Mouse (Mus musculus) midbrain, postnatal 0 days (tissue): ENCODE data around the gene Rfpl4. TPM values are rescaled to one million over a fixed set of nuclear protein-coding genes. Genes with fewer than 3 reads are reported as not detected.

Experiments
- ATAC-seq: fragments of 200-750 bp; cut with Nextera tagmentation; 2 replicates; pipeline ENCODE4 v1.8.0; 2017; ENCODE audit warnings: moderate number of reproducible peaks, mild to moderate bottlenecking, moderate TSS enrichment, moderate library complexity; ENCODE audit not compliant: low FRiP score
- DNase-seq: peaks from one replicate; pipeline ENCODE4 v3.0.0-alpha.2; 2015; ENCODE audit warnings: low spot score
- H3K27ac ChIP-seq: fragments of 300-500 bp; sonication (generic); 2 replicates; pipeline ENCODE4 v1.5.1; 2014; ENCODE audit warnings: low read depth, mild to moderate bottlenecking, low read length, mixed read lengths
- H3K27me3 ChIP-seq: fragments of 300-500 bp; sonication (generic); 2 replicates; pipeline ENCODE4 v1.6.1; 2014; ENCODE audit warnings: low read length, control low read depth, mixed read lengths; ENCODE audit not compliant: insufficient read depth
- H3K36me3 ChIP-seq: fragments of 300-500 bp; sonication (generic); 2 replicates; pipeline ENCODE4 v1.6.1; 2014; ENCODE audit warnings: low read length, control low read depth, mixed read lengths; ENCODE audit not compliant: insufficient read depth
- H3K4me1 ChIP-seq: fragments of 300-500 bp; sonication (generic); 2 replicates; pipeline ENCODE4 v1.6.1; 2014; ENCODE audit warnings: mild to moderate bottlenecking, control low read depth, antibody characterized with exemption, low read length, mixed read lengths; ENCODE audit not compliant: insufficient read depth
- H3K4me2 ChIP-seq: fragments of 300-500 bp; sonication (generic); 2 replicates; pipeline ENCODE4 v1.6.1; 2014; ENCODE audit warnings: low read depth, mild to moderate bottlenecking, low read length, mixed read lengths; ENCODE audit not compliant: poor library complexity, severe bottlenecking
- H3K4me3 ChIP-seq: fragments of 300-500 bp; sonication (generic); 2 replicates; pipeline ENCODE4 v1.5.1; 2014; ENCODE audit warnings: low read depth, mild to moderate bottlenecking, low read length, moderate library complexity
- H3K9ac ChIP-seq: fragments of 300-500 bp; sonication (generic); replicated peaks from 2 replicates; pipeline ENCODE4 v1.6.1; 2014; ENCODE audit warnings: mild to moderate bottlenecking, low read length, moderate library complexity, mixed read lengths; ENCODE audit not compliant: poor library complexity, severe bottlenecking
- H3K9me3 ChIP-seq: fragments of 300-500 bp; sonication (generic); 2 replicates; pipeline ENCODE4 v1.6.1; 2016; ENCODE audit warnings: low read length, control low read depth
- CTCF ChIP-seq: IDR thresholded peaks from 2 replicates; pipeline ENCODE4 v1.5.1; 2016; ENCODE audit warnings: antibody characterized with exemption, mild to moderate bottlenecking
- WGBS: fragments of 180-500 bp; shearing (Covaris S2); extraction: QIAGEN DNeasy Blood & Tissue Kit; methylation state at CpG from one replicate; pipeline ENCODE4 v1.1.7; 2014; 5-methylcytosine and 5-hydroxymethylcytosine counted together
- polyA plus RNA-seq: library from polyadenylated mRNA; unstranded; fragments of >200 nt; fragmentation: Nextera tagmentation; extraction: Ambion mirVana; gene quantifications from 2 replicates; pipeline ENCODE4 v1.2.1, GENCODE M21; 2015
- total RNA-seq: library from RNA; depleted of rRNA; stranded (reverse); fragments of >200 nt; gene quantifications from 2 replicates; pipeline ENCODE4 v1.2.3, GENCODE M21; 2014

Gene Rfpl4
- total and polyA plus RNA-seq, 2 experiments from 2014 or later, result not detected

DNA sequence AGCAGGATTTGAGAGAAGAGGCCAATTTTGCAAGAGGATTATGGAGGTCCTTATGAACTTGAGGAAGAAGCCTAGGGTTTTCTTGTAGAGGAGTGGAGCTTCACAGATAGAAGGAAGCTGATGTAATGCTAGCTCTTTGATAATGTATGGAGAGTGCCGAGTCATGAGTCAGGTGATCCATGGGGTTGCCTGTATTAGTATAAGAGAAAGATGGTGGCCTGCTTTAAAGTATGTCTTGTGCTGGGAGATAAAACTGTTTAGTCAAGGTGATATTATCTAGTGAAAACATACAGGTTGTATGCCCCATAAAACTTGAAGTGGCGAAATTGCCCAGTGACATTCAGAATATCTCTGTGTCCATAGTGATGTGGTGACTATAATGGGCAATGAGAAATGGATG is 39.8 kb downstream of the Rfpl4 start:
- ATAC-seq, result no peak
- no peaks in the 10 kb centered on the region for H3K9me3 ChIP-seq
- H3K27ac ChIP-seq, result no peak overlapping the region
- no peak overlapping the region for H3K4me3 ChIP-seq
- H3K36me3 ChIP-seq, result peaks cover 58% of the 10 kb centered on the region
- no peak overlapping the region for H3K9ac ChIP-seq
- no peak for TF ChIP-seq CTCF
- no peak overlapping the region for H3K4me2 ChIP-seq
- 91% methylated on average over 2 of the region's 2 CpGs for WGBS
- DNase-seq, result no peak
- no peaks in the 10 kb centered on the region for H3K27me3 ChIP-seq
- 0 out of 2 replicates have a peak, but pooled peaks cover 5% of the 10 kb centered on the region for H3K4me1 ChIP-seq

- Histone ChIP-seq H3K36me3 (peaks cover 73% of the 10 kb centered on the region), H3K27me3 (no peaks in the 10 kb centered on the region), H3K4me3 (no peak overlapping the region), H3K4me1 (no peaks in the 10 kb centered on the region), H3K27ac (no peak overlapping the region), H3K9ac (no peak overlapping the region), H3K4me2 (no peak overlapping the region), H3K9me3 (no peaks in the 10 kb centered on the region)
- TF ChIP-seq CTCF, result no peak
- ATAC-seq, result no peak
- 97% methylated on average over 5 of the region's 5 CpGs for WGBS
- no peak for DNase-seq
Observed at GRCm38 (mm10) chr7:5074984-5075383, 41.8 kb downstream of the Rfpl4 start.

- DNase-seq, result no peak
- Histone ChIP-seq H3K9me3 (no peaks in the 10 kb centered on the region), H3K36me3 (peaks cover 81% of the 10 kb centered on the region)
Observed at GRCm38 (mm10) chr7:5073586-5073985, 43.2 kb downstream of the Rfpl4 start.

GRCm38 (mm10) chr7:5064886-5065285 is 51.9 kb downstream of the Rfpl4 start:
- ATAC-seq (no peak), DNase-seq (no peak)
- Histone ChIP-seq H3K4me3 (no peak overlapping the region), H3K27ac (no peak overlapping the region), H3K4me2 (no peak overlapping the region), H3K27me3 (no peaks in the 10 kb centered on the region), H3K9ac (no peak overlapping the region), H3K4me1 (peaks cover 16% of the 10 kb centered on the region; the same call in 1 of the 2 replicates), H3K36me3 (peaks cover 31% of the 10 kb centered on the region), H3K9me3 (no peaks in the 10 kb centered on the region)
- no peak for TF ChIP-seq CTCF
- 96% methylated on average over 6 of the region's 6 CpGs for WGBS

More at GRCm38 (mm10) chr7:5073586-5073985, 43.2 kb downstream of the Rfpl4 start:
- no peak for ATAC-seq
- Histone ChIP-seq H3K9ac (no peak overlapping the region), H3K4me3 (no peak overlapping the region), H3K4me2 (no peak overlapping the region), H3K27me3 (no peaks in the 10 kb centered on the region), H3K27ac (no peak overlapping the region), H3K4me1 (no peaks in the 10 kb centered on the region)
- 91% methylated on average over 1 of the region's 1 CpGs for WGBS
- no peak for TF ChIP-seq CTCF

- ATAC-seq (peak; percentile 39), DNase-seq (peak; percentile 85)
- Histone ChIP-seq H3K36me3 (peaks cover 9% of the 10 kb centered on the region; the same call in 1 of the 2 replicates), H3K27ac (peak overlapping the region; percentile 95), H3K27me3 (no peaks in the 10 kb centered on the region), H3K4me3 (peak overlapping the region; percentile 70), H3K9ac (peak overlapping the region; percentile 81), H3K4me1 (peaks cover 18% of the 10 kb centered on the region; the same call in 1 of the 2 replicates), H3K9me3 (no peaks in the 10 kb centered on the region), H3K4me2 (peak overlapping the region; percentile 88)
- under 1% methylated on average over 49 of the region's 51 CpGs for WGBS
- TF ChIP-seq CTCF, result no peak
Observed at GRCm38 (mm10) chr7:5062360-5063001, 54.3 kb downstream of the Rfpl4 start.

DNA sequence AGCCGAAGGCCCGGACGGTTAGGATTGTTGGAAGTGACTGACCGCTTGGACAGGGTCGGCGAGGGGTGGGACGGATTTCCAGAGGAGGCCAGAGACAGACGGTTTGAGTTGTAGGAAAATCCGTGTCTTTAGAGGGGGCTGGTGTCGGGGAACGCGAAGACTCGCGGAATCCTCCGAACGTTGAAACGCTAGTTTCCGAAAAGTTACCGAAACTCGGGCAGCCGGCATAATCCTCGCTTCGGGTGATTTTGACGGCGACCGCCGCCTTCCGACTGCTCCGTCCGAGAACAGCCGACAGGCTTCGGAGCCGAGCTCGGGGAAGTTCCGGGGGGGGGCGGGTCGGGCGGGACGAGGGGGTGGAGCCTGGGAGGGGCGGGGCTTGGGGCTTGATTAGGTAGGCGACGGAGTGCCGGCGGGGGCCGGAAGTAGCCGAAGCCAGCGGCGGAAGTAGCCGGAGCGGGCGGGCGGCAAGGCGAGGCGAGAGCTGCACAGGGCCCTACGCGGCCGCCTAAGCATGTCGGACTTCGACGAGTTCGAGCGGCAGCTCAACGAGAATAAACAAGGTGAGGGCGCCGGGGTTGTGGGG is 54.9 kb downstream of the Rfpl4 start, which contains the start of gene U2af2:
Gene U2af2, plus strand, starts transcription at position 370 of the 586 bp plus-strand sequence.
- peaks cover 5% of the 10 kb centered on the region; the same call in 1 of the 2 replicates for H3K36me3 ChIP-seq
- H3K4me2 ChIP-seq, result peak within 1 kb of the TSS; percentile 88
- no peaks in the 10 kb centered on the region for H3K27me3 ChIP-seq
- under 1% methylated on average over 60 of the region's 65 CpGs for WGBS
- peak; percentile 75 for ATAC-seq
- H3K4me3 ChIP-seq, result peak within 1 kb of the TSS; percentile 70
- H3K27ac ChIP-seq, result peak within 1 kb of the TSS; percentile 95
- peak within 1 kb of the TSS; percentile 81 for H3K9ac ChIP-seq
- no peaks in the 10 kb centered on the region for H3K9me3 ChIP-seq
- DNase-seq, result peak; percentile 94
- H3K4me1 ChIP-seq, result peaks cover 18% of the 10 kb centered on the region; the same call in 1 of the 2 replicates
- TF ChIP-seq CTCF, result no peak
